Mouse (Mus musculus) inflammation-experienced regulatory T-cells, adult 6 months (primary cell): ENCODE measurements around the gene Gm49378. TPM values are rescaled to one million over a fixed set of nuclear protein-coding genes. Genes with fewer than 3 reads are reported as not detected.

Source experiments
- ATAC-seq: one replicate; pipeline ENCODE4 v1.8.0; 2017
- polyA plus RNA-seq, 3 experiments: library from polyadenylated mRNA; unstranded; fragments of 100-300 nt; shearing (Covaris generic); gene quantifications; one replicate each; pipeline ENCODE4 v1.2.1; 2017

Gm49378 gene
- polyA plus RNA-seq = 1 to 10 TPM in 2 of 3 experiments, under 1 TPM in 1; 0.44 to 2.8 (median 2.5) TPM

DNA sequence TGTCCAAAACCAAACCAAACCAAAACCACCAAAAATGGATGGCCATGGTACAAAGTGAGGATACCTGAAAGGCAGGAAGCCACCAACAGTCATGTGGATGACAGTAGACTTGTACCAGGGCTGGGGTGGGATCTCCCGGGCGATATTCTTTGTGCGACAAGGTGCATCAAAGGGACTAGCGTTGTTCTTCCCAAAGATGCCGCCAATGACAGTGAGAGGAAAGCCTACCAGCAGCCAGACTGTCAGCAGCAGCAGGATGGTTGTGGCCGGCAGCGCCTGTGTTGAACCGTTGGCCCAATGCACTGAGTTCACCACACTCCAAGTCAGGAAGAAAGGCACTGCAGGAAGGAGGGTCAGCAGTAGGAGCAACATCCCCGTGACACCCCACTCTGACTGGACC is at the start of gene Gm49378:
Gm49378 (minus strand) TSS at position 101 of the 400 bp plus-strand sequence.
- ATAC-seq = no peak

DNA sequence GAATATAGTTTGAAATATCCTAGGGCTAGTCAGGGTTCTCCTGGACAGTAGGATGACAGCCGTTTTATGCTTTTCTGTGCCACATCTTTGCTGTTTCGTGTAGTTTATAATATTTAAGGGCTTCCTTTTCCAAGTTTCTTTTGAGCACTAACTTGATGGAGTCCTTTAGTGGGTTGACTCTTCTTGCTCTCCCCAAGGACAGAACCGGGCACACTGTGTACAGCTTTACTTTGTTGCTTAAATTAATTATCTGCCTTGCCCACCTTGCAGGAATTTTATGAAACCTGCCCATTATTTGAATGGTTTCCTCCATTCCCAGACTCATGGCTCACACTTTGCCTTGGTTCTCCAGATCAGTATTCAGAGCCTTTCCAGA is 44.4 kb upstream of the Gm49378 start:
- ATAC-seq = no peak

DNA sequence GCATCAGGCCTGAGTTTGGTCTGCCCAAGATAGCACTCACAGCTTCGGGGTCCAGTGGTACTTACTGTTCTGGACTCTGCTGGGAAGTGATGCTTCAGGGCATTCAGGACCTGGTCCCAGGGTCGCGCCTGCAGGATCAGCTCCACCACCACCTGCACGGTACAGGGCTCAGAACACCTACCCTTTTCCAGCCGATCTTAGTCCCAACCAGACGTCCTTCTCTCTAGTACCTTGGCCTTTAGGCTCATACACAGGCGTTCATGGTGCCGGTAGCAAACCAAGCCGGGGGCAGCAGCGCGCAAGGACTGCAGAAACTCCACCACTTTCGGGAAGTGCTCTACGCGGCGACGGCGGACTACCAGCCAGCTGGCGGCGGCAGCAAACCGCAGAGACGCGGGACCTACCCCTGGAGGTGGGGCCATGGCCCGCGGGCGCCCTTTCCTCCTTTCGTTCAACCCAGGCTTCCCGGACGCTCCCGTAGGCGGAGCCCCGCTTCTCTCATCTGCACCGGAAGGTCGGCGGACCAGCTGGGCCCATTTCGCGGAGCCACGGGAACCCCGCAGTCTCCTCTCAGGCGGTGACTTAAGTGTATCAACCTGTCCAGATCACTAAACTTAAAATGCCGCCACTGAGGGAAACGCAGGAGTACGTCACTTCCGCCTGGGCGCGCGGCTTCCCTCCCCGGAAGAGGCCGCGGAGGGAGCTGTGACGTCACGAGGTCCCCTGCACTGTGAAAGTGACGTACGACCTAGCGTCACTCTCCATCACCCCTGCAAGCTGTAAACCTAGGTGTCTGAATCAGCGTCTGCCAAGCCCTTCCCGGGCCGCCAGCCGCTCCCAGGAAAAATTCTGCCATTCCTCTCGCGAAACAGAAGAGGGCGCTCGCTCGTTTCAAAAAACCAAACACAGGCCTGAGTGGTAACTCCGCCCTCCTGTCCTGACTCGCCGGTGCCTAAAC is 43.7 kb upstream of the Gm49378 start, which contains the start of gene Tinf2:
Tinf2 (minus strand) TSS at position 661 of the 958 bp plus-strand sequence.
- ATAC-seq = peak; percentile 90

DNA sequence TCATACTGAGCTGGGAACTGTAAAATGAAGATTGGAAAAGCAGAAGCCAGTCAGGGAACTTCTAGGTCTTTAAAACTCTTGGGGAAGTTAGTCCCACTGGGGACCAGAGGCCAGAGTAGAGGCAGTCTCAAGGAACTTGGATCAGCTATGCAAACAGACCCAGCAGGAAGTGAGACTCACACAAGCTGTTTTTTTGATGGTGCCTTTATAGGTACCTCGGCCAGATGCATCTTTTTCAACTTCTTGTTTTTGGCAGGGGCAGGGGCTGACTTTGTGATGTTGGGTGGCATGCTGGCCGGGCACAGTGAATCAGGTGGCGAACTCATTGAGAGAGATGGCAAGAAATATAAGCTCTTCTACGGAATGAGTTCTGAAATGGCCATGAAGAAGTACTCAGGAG is 39.9 kb upstream of the Gm49378 start:
- ATAC-seq = no peak

- no peak for ATAC-seq
Measured at GRCm38 (mm10) chr14:55672741-55673060, 35.0 kb upstream of the Gm49378 start.

- ATAC-seq = peak; percentile 98
Measured at GRCm38 (mm10) chr14:55671833-55672740, 34.4 kb upstream of the Gm49378 start, which contains the start of the genes Gmpr2 and Nedd8. Gene Gmpr2, plus strand, starts transcription at chr14:55671941. Gene Nedd8, minus strand, starts transcription at chr14:55672124.

DNA sequence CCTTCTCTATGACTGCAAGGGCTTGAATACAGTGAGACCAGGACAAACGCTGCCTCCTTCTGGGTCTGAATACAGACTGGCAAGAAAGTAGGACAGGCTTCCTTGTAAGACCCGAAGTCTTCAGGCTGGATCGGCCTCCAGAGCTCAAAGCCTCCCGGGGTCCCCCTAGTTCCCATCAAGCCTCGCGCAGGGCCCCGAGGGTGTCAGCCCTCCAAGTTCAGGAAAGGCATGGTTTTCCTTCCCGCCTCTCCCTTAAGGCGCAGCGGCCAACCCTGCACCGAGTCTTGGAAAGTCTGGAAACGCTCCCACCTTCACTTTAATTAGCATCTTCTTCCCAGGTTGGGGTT is 33.8 kb upstream of the Gm49378 start:
- ATAC-seq = peak; percentile 3

DNA sequence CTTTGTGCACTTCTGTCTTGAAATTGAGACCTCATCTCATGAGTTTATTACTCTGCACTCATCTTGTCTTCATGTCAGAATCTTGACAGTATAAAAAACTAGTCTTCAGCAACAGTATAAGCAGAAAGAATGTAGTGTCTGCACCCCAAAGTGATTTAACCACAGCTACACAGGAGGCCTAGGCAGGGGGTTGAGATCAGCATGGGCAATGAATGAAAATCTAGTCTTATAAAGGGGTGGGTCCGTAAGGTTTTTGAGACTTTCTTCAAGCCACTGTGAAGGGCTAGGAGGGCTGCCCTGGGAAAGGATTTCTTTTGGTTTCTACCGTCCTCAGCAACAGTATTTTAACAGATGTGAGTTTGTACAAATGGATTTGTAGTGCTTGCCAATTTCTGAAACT is 22.9 kb upstream of the Gm49378 start:
- ATAC-seq = no peak

DNA sequence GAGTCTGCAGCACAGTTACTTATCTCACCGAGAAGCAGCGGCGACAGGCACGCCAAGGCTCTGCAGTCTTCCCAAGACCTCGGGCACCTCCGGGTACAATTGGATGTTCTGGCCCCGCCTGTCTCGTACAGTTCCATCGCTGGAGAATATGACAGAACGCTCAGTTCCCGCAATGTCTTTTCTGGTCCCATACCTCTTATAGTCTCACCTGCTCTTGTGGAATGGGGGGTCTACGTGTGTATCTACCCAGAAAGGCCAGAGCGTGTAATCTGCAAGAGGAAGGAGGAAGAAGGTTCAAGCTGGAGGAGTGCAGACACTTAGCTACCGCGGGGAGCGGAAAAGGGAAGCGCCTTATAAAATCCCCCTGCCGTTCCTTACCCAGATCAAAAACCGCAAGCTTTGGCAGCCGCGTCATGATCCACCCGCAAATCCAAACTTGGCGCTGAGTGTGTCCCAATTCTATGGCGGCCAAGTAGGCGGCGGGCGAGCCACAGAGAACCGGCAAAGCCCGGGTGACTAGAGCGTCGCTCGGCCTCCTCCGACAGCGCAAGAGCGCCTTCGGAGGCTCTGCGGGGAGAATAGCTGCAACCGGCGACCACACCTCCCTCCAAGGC is 22.4 kb upstream of the Gm49378 start, which contains the start of gene Mdp1:
Mdp1 (minus strand) TSS at position 549 of the 614 bp plus-strand sequence.
- peak; percentile 96 for ATAC-seq

DNA sequence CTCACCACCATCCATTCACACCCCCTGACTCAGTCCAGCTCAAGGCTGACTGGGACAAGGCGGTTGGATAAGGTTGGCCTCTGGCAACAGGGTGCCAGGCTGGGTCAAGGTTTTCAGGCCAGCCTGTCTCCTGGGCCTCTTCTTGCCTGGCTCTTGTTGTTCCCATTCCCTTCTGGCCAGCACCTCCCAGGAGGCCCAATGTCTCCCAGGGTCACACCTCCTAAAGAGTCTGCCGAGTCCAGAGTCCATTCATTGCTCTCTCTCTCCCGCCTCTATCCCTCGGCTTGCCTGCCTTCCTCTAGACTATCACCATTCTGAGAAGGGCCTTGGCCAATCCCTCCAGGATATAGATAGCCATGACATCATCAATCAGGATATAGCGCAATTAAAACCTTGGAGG is 20.3 kb upstream of the Gm49378 start:
- no peak for ATAC-seq

DNA sequence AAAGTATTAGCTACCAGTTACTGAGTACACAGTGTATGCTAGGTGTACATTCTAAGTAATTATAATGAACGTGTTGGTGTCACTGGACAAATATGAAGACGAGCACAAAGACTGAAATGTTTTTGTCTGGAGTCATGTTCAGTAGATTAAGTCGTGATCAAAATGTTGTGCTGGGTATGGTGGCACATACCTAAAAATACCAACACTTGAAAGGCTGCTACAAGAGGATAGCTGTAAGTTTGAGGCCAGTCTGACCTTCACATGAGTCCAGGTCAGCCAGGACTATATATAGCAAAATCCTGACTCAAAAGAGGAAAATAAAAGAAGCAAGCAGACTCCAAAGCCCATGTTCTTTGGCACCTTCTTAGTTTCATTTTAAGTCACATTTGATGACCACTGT is 19.2 kb upstream of the Gm49378 start:
- ATAC-seq = no peak

- no peak for ATAC-seq
Measured at GRCm38 (mm10) chr14:55651528-55651927, 13.8 kb upstream of the Gm49378 start.

GRCm38 (mm10) chr14:55649884-55650283 is 12.2 kb upstream of the Gm49378 start, which contains the start of gene Tssk4:
Gene Tssk4, plus strand, starts transcription at chr14:55650184.
- ATAC-seq = no peak

DNA sequence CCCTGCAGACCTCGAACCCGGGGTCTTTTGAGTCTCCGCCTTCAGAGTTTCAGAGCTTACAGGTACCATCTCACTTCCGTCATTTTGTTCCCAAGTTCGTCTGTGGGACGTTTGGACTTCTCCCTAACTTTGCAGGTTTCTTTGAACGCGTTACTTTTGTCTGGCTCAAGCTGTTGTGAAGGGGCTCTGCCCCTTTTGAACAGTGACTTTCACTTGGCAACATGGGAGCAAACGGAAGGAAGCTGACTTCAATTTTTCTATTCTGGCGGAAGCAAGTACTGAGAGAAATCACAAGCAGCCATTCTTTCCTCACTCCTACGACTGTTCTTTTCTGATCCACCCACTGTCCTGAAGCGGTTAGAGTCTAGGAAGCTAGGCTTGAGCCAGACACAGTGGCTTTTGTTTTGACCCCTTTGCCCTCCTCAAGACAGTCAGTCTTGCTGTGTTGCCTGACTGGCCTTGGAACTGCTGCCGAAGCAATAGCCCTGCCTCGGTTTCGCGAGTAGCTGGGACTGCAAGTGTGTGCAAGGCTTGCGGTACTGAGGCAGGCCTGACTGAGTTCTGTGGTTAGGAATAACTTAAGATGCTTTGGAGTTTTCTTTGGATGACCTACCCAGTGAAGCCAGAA is 6.7 kb upstream of the Gm49378 start:
- peak; percentile 38 for ATAC-seq

DNA sequence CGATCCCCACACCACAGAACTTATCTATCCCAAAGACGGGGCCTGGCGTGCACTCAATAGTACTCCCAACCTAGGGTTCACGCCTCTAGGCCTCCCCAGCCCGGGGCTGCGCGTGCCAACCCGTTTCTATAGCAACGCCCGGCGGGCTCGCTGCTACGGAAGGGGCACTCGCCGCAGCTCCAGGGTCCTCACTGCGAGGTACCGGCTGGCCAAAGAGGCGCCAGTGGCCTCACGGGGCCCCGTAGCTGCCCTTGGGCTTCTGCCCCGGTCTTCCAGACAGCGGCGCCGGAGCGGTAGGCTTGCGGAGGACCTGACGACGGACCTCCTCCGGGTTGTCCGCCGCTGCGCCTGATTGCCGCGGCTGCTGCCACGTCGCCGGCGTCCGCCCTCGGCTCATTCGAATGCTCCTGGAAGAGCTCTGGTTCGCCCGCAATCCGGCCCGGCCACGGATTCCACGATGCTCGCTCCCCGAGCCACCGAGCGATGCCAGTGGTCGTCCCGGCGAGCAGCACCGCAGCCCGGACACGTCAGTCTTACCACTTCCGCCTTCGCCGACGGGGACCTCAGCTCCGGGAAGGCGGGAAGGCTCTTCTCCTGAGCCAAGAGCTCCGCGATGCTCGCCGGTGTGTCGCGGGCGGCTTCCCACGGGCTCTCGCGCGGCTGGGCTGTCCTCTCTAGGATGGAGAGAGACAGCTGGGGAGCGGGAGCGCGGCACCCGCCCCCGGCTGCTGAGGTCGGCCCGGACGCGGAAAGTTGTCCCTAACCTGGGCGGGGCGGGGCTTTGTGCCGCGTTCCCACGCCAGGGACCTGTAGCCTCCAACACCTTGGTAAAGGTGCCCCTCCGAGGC is 5.6 kb upstream of the Gm49378 start, which contains the start of gene Tm9sf1:
Tm9sf1 (minus strand) TSS at position 747 of the 848 bp plus-strand sequence.
- ATAC-seq = peak; percentile 73

GRCm38 (mm10) chr14:55642679-55643059 is 5.0 kb upstream of the Gm49378 start:
- no peak for ATAC-seq

GRCm38 (mm10) chr14:55641291-55641690 is 3.6 kb upstream of the Gm49378 start:
- no peak for ATAC-seq

GRCm38 (mm10) chr14:55640816-55641215 is 3.1 kb upstream of the Gm49378 start:
- ATAC-seq = no peak

- peak; percentile 99 for ATAC-seq
Measured at GRCm38 (mm10) chr14:55635523-55636007, 2.1 kb downstream of the Gm49378 start, which contains the start of gene Ipo4. Gene Ipo4, minus strand, starts transcription at chr14:55635957.

GRCm38 (mm10) chr14:55634874-55635522 is 2.7 kb downstream of the Gm49378 start:
- ATAC-seq = no peak
